Mouse (Mus musculus) liver, embryonic 14.5 days (tissue): ENCODE data around the gene Epn1. TPM values are rescaled to one million over a fixed set of nuclear protein-coding genes. Genes with fewer than 3 reads are reported as not detected.

Experiments used
- ATAC-seq: fragments of 200-750 bp; cut with Nextera tagmentation; 2 replicates; pipeline ENCODE4 v1.8.0; 2017; ENCODE audit warnings: moderate number of reproducible peaks, mild to moderate bottlenecking, moderate library complexity; ENCODE audit not compliant: insufficient read depth
- DNase-seq, 3 experiments: peaks; one replicate each; pipeline ENCODE4 v3.0.0-alpha.2; 2012 to 2013; ENCODE audit warnings: low read depth in 3 of 3, low spot score in 3 of 3
- H3K27ac ChIP-seq: fragments of 300-500 bp; sonication (generic); 2 replicates; pipeline ENCODE4 v1.5.1; 2014; ENCODE audit warnings: moderate library complexity, mild to moderate bottlenecking, control low read depth, inconsistent platforms
- H3K27me3 ChIP-seq: fragments of 300-500 bp; sonication (generic); 2 replicates; pipeline ENCODE4 v1.6.1; 2014; ENCODE audit warnings: mild to moderate bottlenecking, low read length, moderate library complexity; ENCODE audit not compliant: control insufficient read depth, insufficient read depth
- H3K36me3 ChIP-seq: fragments of 300-500 bp; sonication (generic); replicated peaks from 2 replicates; pipeline ENCODE4 v1.6.1; 2014; ENCODE audit warnings: low read depth; ENCODE audit not compliant: control insufficient read depth, insufficient read depth
- H3K4me1 ChIP-seq, 2 experiments: fragments of 200-500 bp in 1 of 2; fragments of 300-500 bp in 1 of 2; sonication (generic) in 1 of 2; replicated peaks; 2 replicates each; pipeline ENCODE4 v1.6.1; 2012 to 2014; ENCODE audit warnings: antibody characterized with exemption in 1 of 2, inconsistent platforms in 1 of 2, low read length in 1 of 2; ENCODE audit not compliant: control insufficient read depth in 2 of 2, insufficient read depth in 2 of 2
- H3K4me2 ChIP-seq: fragments of 300-500 bp; sonication (generic); 2 replicates; pipeline ENCODE4 v1.6.1; 2014; ENCODE audit warnings: low read depth, mild to moderate bottlenecking, control low read depth, moderate library complexity
- H3K4me3 ChIP-seq, 2 experiments: fragments of 200-500 bp in 1 of 2; fragments of 300-500 bp in 1 of 2; sonication (generic) in 1 of 2; 2 replicates each; pipeline ENCODE4 v1.5.1; 2012 to 2014; ENCODE audit warnings: low read depth in 2 of 2, low read length in 2 of 2, mild to moderate bottlenecking in 2 of 2, control low read depth in 1 of 2, inconsistent platforms in 1 of 2, moderate library complexity in 1 of 2; ENCODE audit not compliant: insufficient read depth in 1 of 2
- H3K9ac ChIP-seq: fragments of 300-500 bp; sonication (generic); replicated peaks from 2 replicates; pipeline ENCODE4 v1.6.1; 2014; ENCODE audit warnings: mild to moderate bottlenecking, control low read depth, moderate library complexity
- H3K9me3 ChIP-seq: fragments of 300-500 bp; sonication (generic); 2 replicates; pipeline ENCODE4 v1.6.1; 2016; ENCODE audit warnings: low read length, mixed read lengths; ENCODE audit not compliant: control insufficient read depth
- CTCF ChIP-seq: IDR thresholded peaks from 2 replicates; pipeline ENCODE4 v1.5.1; 2016; ENCODE audit warnings: antibody characterized with exemption, low read depth, control low read depth
- EP300 ChIP-seq: IDR thresholded peaks from 2 replicates; pipeline ENCODE4 v1.6.1; 2016; ENCODE audit warnings: antibody characterized with exemption, low read depth
- WGBS: fragments of 180-500 bp; shearing (Covaris S2); extraction: QIAGEN DNeasy Blood & Tissue Kit; methylation state at CpG from one replicate; pipeline ENCODE4 v1.1.7; 2014; ENCODE audit not compliant: insufficient replicate concordance; 5-methylcytosine and 5-hydroxymethylcytosine counted together
- microRNA-seq: library from miRNA; unstranded; fragments of <30 nt; microRNA quantifications from one replicate; pipeline ENCODE4, GENCODE M21; 2016
- polyA plus RNA-seq, 2 experiments: library from polyadenylated mRNA; depleted of rRNA in 1 of 2; stranded (reverse) in 1 of 2; unstranded in 1 of 2; fragments of >200 nt; fragmentation: Nextera tagmentation in 1 of 2; extraction: Ambion mirVana in 1 of 2; gene quantifications; 2 replicates each; pipeline versions ENCODE4 v1.2.1 to v1.2.3; 2012 to 2014

Epn1 gene
- polyA plus RNA-seq, 2 experiments: 45.4 to 54.4 TPM

DNA sequence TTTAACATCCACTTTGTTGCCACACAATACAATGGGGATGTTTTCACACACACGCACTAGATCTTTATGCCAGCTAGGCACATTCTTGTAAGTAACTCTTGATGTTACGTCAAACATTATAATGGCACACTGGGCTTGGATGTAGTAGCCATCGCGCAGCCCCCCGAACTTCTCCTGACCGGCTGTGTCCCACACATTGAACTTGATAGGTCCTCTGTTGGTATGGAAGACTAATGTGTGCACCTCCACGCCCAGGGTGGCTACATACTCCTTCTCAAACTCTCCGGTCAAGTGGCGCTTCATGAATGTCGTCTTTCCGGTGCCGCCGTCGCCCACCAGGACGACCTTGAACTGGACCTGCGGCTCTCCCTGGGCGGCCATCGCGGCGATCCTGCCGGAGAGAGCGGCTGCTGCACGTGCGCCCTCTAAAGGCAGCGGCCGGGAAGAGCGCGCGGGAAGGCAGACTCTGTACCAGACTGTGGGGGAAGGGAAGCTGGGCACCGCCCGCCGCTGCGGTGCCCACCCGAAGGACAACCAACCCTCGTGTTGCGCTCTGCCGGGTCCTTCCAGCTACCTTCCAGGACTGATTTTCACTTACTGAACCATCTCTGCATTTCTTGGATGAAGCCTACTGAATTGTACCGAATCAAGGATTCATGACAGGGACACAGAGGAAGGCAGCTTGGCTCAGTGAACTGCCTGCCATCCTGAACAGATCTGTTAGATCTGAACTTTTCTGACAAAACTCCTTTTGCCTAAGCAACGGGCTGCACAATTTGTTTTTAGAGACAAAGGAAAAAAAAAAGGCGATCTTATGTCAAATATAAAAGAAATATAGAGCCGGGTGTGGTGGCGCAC lies 45.7 kb downstream of the Epn1 start, which contains the start of gene Rasl2-9:
TSS of gene Rasl2-9 (minus strand) at position 402 of the 858 bp plus-strand sequence.
- Histone ChIP-seq H3K9me3 (no peaks in the 10 kb centered on the region), H3K36me3 (no peaks in the 10 kb centered on the region), H3K4me3 (peak within 1 kb of the TSS; percentile 34 to 49), H3K4me2 (peak within 1 kb of the TSS; percentile 63), H3K27me3 (no peaks in the 10 kb centered on the region), H3K4me1 (peaks cover 0 to 6% of the 10 kb centered on the region in 2 experiments; a peak in 1 of 4 replicates), H3K27ac (no peak within 1 kb of the TSS), H3K9ac (peak within 1 kb of the TSS; percentile 32)
- ATAC-seq (peak; percentile 70), DNase-seq (peak in 2 of 3 experiments; percentile 20 to 33)
- 13% methylated on average over 42 of the region's 42 CpGs for WGBS
- TF ChIP-seq CTCF (peak; percentile 93), EP300 (no peak)

Small RNAs within 50 kb of the gene (microRNA-seq; reads per million reads assigned to microRNA genes)
- not detected for gene Gm26217

Other genes starting within 250 kb of the Epn1 start
- 0.01 and 0.14 TPM in 2 replicates for gene Shisa7, start 235.5 kb upstream of the Epn1 start, polyA plus RNA-seq (2012; rRNA removed)
- not detected in 2 replicates for gene Shisa7, start 235.5 kb upstream of the Epn1 start, polyA plus RNA-seq (2014; fragmentation: Nextera tagmentation; extraction: Ambion mirVana)
- 1.6 and 2.4 TPM in 2 replicates for gene Isoc2b, start 210.0 kb upstream of the Epn1 start, polyA plus RNA-seq (2012; rRNA removed)
- 2.8 and 3.8 TPM in 2 replicates for gene Isoc2b, start 210.0 kb upstream of the Epn1 start, polyA plus RNA-seq (2014; fragmentation: Nextera tagmentation; extraction: Ambion mirVana)
- 6.6 and 6.7 TPM in 2 replicates for gene Isoc2a, start 203.1 kb upstream of the Epn1 start, polyA plus RNA-seq (2012; rRNA removed)
- gene Isoc2a, start 203.1 kb upstream of the Epn1 start, polyA plus RNA-seq (2014; fragmentation: Nextera tagmentation; extraction: Ambion mirVana): 0.56 and 0.86 TPM in 2 replicates
- gene Gm36210, start 173.7 kb upstream of the Epn1 start, polyA plus RNA-seq (2012; rRNA removed): 0.02 TPM in 1 of 2 replicates, not detected in the other
- not detected in 2 replicates for gene Gm36210, start 173.7 kb upstream of the Epn1 start, polyA plus RNA-seq (2014; fragmentation: Nextera tagmentation; extraction: Ambion mirVana)
- 2.9 and 3.7 TPM in 2 replicates for gene Zfp628, start 165.0 kb upstream of the Epn1 start, polyA plus RNA-seq (2012; rRNA removed)
- gene Zfp628, start 165.0 kb upstream of the Epn1 start, polyA plus RNA-seq (2014; fragmentation: Nextera tagmentation; extraction: Ambion mirVana): 1.5 and 1.6 TPM in 2 replicates
- 0.38 and 0.39 TPM in 2 replicates for gene Nat14, start 158.2 kb upstream of the Epn1 start, polyA plus RNA-seq (2012; rRNA removed)
- 0.10 and 0.11 TPM in 2 replicates for gene Nat14, start 158.2 kb upstream of the Epn1 start, polyA plus RNA-seq (2014; fragmentation: Nextera tagmentation; extraction: Ambion mirVana)
- 0.12 and 0.14 TPM in 2 replicates for gene Ssc5d, start 154.4 kb upstream of the Epn1 start, polyA plus RNA-seq (2012; rRNA removed)
- gene Ssc5d, start 154.4 kb upstream of the Epn1 start, polyA plus RNA-seq (2014; fragmentation: Nextera tagmentation; extraction: Ambion mirVana): 0.03 and 0.09 TPM in 2 replicates
- 0.01 and 0.02 TPM in 2 replicates for gene Sbk2, start 115.8 kb upstream of the Epn1 start, polyA plus RNA-seq (2012; rRNA removed)
- not detected in 2 replicates for gene Sbk2, start 115.8 kb upstream of the Epn1 start, polyA plus RNA-seq (2014; fragmentation: Nextera tagmentation; extraction: Ambion mirVana)
- gene Sbk3, start 109.1 kb upstream of the Epn1 start, polyA plus RNA-seq (2012; rRNA removed): not detected in 2 replicates
- not detected in 2 replicates for gene Sbk3, start 109.1 kb upstream of the Epn1 start, polyA plus RNA-seq (2014; fragmentation: Nextera tagmentation; extraction: Ambion mirVana)
- gene Zfp579, start 84.1 kb upstream of the Epn1 start, polyA plus RNA-seq (2012; rRNA removed): 6.7 and 11.2 TPM in 2 replicates
- 2.8 and 4.0 TPM in 2 replicates for gene Zfp579, start 84.1 kb upstream of the Epn1 start, polyA plus RNA-seq (2014; fragmentation: Nextera tagmentation; extraction: Ambion mirVana)
- 9.1 and 9.5 TPM in 2 replicates for gene Zfp524, start 65.8 kb upstream of the Epn1 start, polyA plus RNA-seq (2012; rRNA removed)
- 8.9 TPM in 2 replicates for gene Zfp524, start 65.8 kb upstream of the Epn1 start, polyA plus RNA-seq (2014; fragmentation: Nextera tagmentation; extraction: Ambion mirVana)
- 12.1 and 14.1 TPM in 2 replicates for gene Fiz1, start 65.5 kb upstream of the Epn1 start, polyA plus RNA-seq (2012; rRNA removed)
- 10.7 and 13.2 TPM in 2 replicates for gene Fiz1, start 65.5 kb upstream of the Epn1 start, polyA plus RNA-seq (2014; fragmentation: Nextera tagmentation; extraction: Ambion mirVana)
- gene Gm44973, start 64.7 kb upstream of the Epn1 start, polyA plus RNA-seq (2012; rRNA removed): 0.03 and 0.10 TPM in 2 replicates
- gene Gm44973, start 64.7 kb upstream of the Epn1 start, polyA plus RNA-seq (2014; fragmentation: Nextera tagmentation; extraction: Ambion mirVana): 1.6 and 1.9 TPM in 2 replicates
- gene Zfp865, start 59.9 kb upstream of the Epn1 start, polyA plus RNA-seq (2012; rRNA removed): 6.4 and 7.6 TPM in 2 replicates
- gene Zfp865, start 59.9 kb upstream of the Epn1 start, polyA plus RNA-seq (2014; fragmentation: Nextera tagmentation; extraction: Ambion mirVana): 0.98 and 1.0 TPM in 2 replicates
- 0.49 and 0.64 TPM in 2 replicates for gene Ccdc106, start 59.7 kb upstream of the Epn1 start, polyA plus RNA-seq (2012; rRNA removed)
- gene Ccdc106, start 59.7 kb upstream of the Epn1 start, polyA plus RNA-seq (2014; fragmentation: Nextera tagmentation; extraction: Ambion mirVana): 0.24 and 0.35 TPM in 2 replicates
- not detected in 2 replicates for gene 4632433K11Rik, start 46.1 kb upstream of the Epn1 start, polyA plus RNA-seq (2012; rRNA removed)
- not detected in 2 replicates for gene 4632433K11Rik, start 46.1 kb upstream of the Epn1 start, polyA plus RNA-seq (2014; fragmentation: Nextera tagmentation; extraction: Ambion mirVana)
- gene Zfp784, start 41.8 kb upstream of the Epn1 start, polyA plus RNA-seq (2012; rRNA removed): 0.90 and 0.96 TPM in 2 replicates
- 0.86 and 1.0 TPM in 2 replicates for gene Zfp784, start 41.8 kb upstream of the Epn1 start, polyA plus RNA-seq (2014; fragmentation: Nextera tagmentation; extraction: Ambion mirVana)
- 1.4 and 1.7 TPM in 2 replicates for gene Zfp580, start 28.7 kb upstream of the Epn1 start, polyA plus RNA-seq (2012; rRNA removed)
- gene Zfp580, start 28.7 kb upstream of the Epn1 start, polyA plus RNA-seq (2014; fragmentation: Nextera tagmentation; extraction: Ambion mirVana): 1.6 and 1.8 TPM in 2 replicates
- 110 and 132 TPM in 2 replicates for gene U2af2, start 18.1 kb upstream of the Epn1 start, polyA plus RNA-seq (2012; rRNA removed)
- 52.2 and 60.2 TPM in 2 replicates for gene U2af2, start 18.1 kb upstream of the Epn1 start, polyA plus RNA-seq (2014; fragmentation: Nextera tagmentation; extraction: Ambion mirVana)
- gene Rfpl4, start 36.7 kb downstream of the Epn1 start, polyA plus RNA-seq (2012; rRNA removed): not detected in 2 replicates
- gene Rfpl4, start 36.7 kb downstream of the Epn1 start, polyA plus RNA-seq (2014; fragmentation: Nextera tagmentation; extraction: Ambion mirVana): not detected in 2 replicates
- 0.08 and 0.28 TPM in 2 replicates for gene Rasl2-9, start 45.7 kb downstream of the Epn1 start, polyA plus RNA-seq (2012; rRNA removed)
- 0.28 and 0.38 TPM in 2 replicates for gene Rasl2-9, start 45.7 kb downstream of the Epn1 start, polyA plus RNA-seq (2014; fragmentation: Nextera tagmentation; extraction: Ambion mirVana)
- gene Vmn1r55, start 69.4 kb downstream of the Epn1 start, polyA plus RNA-seq (2012; rRNA removed): not detected in 2 replicates
- gene Vmn1r55, start 69.4 kb downstream of the Epn1 start, polyA plus RNA-seq (2014; fragmentation: Nextera tagmentation; extraction: Ambion mirVana): not detected in 2 replicates
- gene Vmn1r56, start 116.5 kb downstream of the Epn1 start, polyA plus RNA-seq (2012; rRNA removed): not detected in 2 replicates
- gene Vmn1r56, start 116.5 kb downstream of the Epn1 start, polyA plus RNA-seq (2014; fragmentation: Nextera tagmentation; extraction: Ambion mirVana): not detected in 2 replicates
- gene Vmn1r57, start 138.3 kb downstream of the Epn1 start, polyA plus RNA-seq (2012; rRNA removed): not detected in 2 replicates
- gene Vmn1r57, start 138.3 kb downstream of the Epn1 start, polyA plus RNA-seq (2014; fragmentation: Nextera tagmentation; extraction: Ambion mirVana): not detected in 2 replicates